Mouse (Mus musculus) bone marrow, adult 2 months (tissue): ENCODE measurements around the gene Stk11.

ENCODE experiments used
- CTCF ChIP-seq: fragments of 200-500 bp; IDR thresholded peaks from 2 replicates; pipeline ENCODE4 v1.5.1; 2011; ENCODE audit warnings: low read length, control low read depth; ENCODE audit not compliant: control insufficient read depth, insufficient read depth
- POLR2A ChIP-seq: fragments of 200-500 bp; IDR thresholded peaks from 2 replicates; pipeline ENCODE4 v1.6.1; 2011; ENCODE audit warnings: low read depth, mild to moderate bottlenecking, control low read depth, low read length, borderline replicate concordance; ENCODE audit not compliant: control insufficient read depth

DNA sequence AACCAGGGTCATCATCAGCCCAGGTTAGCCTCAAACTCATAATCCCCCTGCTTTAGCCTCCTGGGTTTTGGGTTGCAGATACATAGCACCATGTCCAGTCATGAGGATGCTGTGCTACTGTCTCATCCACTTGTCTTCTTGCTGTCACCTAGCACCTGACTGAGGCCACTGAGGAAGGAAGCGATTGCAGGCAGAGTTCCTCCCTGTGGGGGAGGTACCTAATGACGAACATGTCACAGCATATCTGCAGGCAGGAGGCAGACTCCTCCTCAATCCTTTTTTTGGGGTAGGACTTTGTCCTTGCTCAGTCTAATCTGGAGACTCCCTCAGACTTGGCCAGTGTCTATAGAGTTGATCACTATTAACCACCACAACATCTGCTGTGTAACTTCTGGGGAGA is 6.0 kb downstream of the Stk11 start:
- TF ChIP-seq CTCF (no peak), POLR2A (no peak)
